Mouse (Mus musculus) stomach, adult 2 months (tissue): ENCODE data around the gene Zfp984. TPM values are rescaled to one million over a fixed set of nuclear protein-coding genes. Genes with fewer than 3 reads are reported as not detected.

Source experiments
- polyA plus RNA-seq: library from polyadenylated mRNA; depleted of rRNA; stranded (reverse); fragments of >200 nt; gene quantifications from 2 replicates; pipeline ENCODE4 v1.2.3, GENCODE M21; 2012; rRNA removed

The Zfp984 gene
- 0.02 TPM in 1 of 2 replicates, not detected in the other for polyA plus RNA-seq

DNA sequence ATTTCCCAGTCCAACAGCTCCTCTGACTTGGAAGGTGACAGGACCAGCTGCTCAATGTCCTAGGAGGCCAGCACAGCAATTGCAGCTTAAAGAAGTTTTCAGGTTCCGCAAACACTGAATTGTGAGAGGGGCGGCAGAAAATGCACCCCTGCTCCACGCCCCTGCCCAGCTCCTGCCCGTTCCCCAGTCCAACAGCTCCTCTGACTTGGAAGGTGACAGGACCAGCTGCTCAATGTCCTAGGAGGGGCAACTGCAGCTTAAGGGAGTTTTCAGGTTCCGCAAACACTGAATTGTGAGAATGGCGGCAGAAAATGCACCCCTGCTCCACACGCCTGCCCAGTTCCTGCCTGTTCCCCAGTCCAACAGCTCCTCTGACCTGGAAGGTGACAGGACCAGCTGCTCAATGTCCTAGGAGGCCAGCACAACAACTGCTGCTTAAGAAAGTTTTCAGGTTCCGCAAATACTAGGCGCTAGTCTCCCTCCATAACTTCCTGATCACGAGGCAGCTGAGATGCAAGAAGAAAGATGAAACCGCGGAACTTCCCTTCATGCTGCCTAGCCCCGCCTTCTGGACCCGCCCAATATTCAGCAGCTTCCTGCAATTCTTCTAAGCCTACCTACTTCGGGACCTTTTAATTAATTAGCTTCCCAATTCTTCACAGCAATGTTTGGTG, at the start of gene Zfp984:
Gene Zfp984 (minus strand): TSS at position 497 of the 674 bp plus-strand sequence.

GRCm38 (mm10) chr4:147847614-147848583, 38.3 kb upstream of the Zfp984 start, which contains the start of gene Zfp933:
Zfp933 (minus strand) TSS chr4:147848366.

Other genes starting within 250 kb of the Zfp984 start
- gene Zfp979, start 167.3 kb downstream of the Zfp984 start, polyA plus RNA-seq, result not detected in 2 replicates
- gene Zfp534, start 107.2 kb downstream of the Zfp984 start, polyA plus RNA-seq, result not detected in 2 replicates
- 0.04 and 0.17 TPM in 2 replicates for gene Zfp933, start 38.6 kb upstream of the Zfp984 start, polyA plus RNA-seq
- gene Miip, start 59.0 kb upstream of the Zfp984 start, polyA plus RNA-seq, result 41.4 and 46.9 TPM in 2 replicates
- gene Fv1, start 59.2 kb upstream of the Zfp984 start, polyA plus RNA-seq, result 0.19 and 0.53 TPM in 2 replicates
- gene Mfn2, start 94.9 kb upstream of the Zfp984 start, polyA plus RNA-seq, result 23.7 and 26.1 TPM in 2 replicates
- gene Plod1, start 127.0 kb upstream of the Zfp984 start, polyA plus RNA-seq, result 14.3 and 15.6 TPM in 2 replicates
- 55.4 and 74.4 TPM in 2 replicates for gene 2510039O18Rik, start 131.1 kb upstream of the Zfp984 start, polyA plus RNA-seq
- gene Nppb, start 176.0 kb upstream of the Zfp984 start, polyA plus RNA-seq, result not detected in 2 replicates
- gene Nppa, start 190.9 kb upstream of the Zfp984 start, polyA plus RNA-seq, result 0.10 TPM in 1 of 2 replicates, not detected in the other
- gene Clcn6, start 229.0 kb upstream of the Zfp984 start, polyA plus RNA-seq, result 1.7 and 2.1 TPM in 2 replicates
- gene Mthfr, start 229.3 kb upstream of the Zfp984 start, polyA plus RNA-seq, result 10.9 and 11.4 TPM in 2 replicates